Mouse (Mus musculus): Measurements from ENCODE around the gene Atp2a3. TPM values are rescaled to one million over a fixed set of nuclear protein-coding genes. Genes with fewer than 3 reads are reported as not detected.

Atp2a3 gene
- polyA plus RNA-seq, 1 experiment from 2014 or later: 16.2 TPM

DNA sequence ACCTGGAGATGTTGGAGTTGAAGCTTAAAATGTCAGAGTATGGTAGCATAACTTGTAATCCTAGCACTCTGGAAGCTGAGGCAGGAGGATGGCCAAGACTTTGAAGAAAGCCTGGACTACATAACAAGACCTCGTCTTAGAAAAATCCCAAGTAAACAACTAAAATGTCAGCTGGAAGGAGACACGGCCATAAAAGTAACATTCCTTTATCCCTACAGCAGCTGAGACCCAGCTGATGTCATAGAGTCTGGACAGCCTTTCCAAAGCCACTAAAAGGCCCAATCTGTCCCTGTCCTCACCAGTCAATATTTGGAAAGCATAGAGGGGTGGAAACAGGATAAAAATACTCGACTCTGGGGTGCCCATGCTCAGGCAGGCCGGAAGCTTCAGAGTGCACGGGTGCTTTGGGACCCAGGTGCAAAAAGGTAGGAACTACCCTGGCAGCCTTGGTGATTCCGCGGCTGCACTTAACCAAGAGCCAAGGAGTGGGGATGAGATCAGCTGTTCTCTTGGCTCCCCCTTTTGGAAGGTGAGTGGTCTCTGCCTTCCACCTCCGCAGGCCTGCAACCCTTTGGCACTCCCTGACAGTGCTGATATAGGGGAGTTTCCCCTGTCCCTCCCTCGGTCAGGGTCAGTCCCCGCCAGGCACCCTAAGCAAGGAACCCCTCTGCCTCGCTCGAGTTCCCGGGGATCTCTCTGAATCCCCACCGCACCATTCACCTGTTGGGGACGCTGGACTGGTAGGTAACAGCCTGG is 867 bp upstream of the Atp2a3 start:
- H3K9ac ChIP-seq: no peak overlapping the region
- H3K4me2 ChIP-seq: peak overlapping the region; percentile 81
- no peak overlapping the region for H3K27ac ChIP-seq
- 0 out of 2 replicates have a peak overlapping the region, but pooled peaks have one; percentile 45 for H3K4me3 ChIP-seq
- ATAC-seq (ENCODE audit: borderline replicate concordance, extremely low read depth, low FRiP score, low TSS enrichment): no peak
- 14% methylated on average over 15 of the region's 15 CpGs for WGBS
- peaks cover 20% of the 10 kb centered on the region for H3K27me3 ChIP-seq
- peaks cover 45% of the 10 kb centered on the region for H3K4me1 ChIP-seq
- H3K36me3 ChIP-seq: no peaks in the 10 kb centered on the region
- no peaks in the 10 kb centered on the region for H3K9me3 ChIP-seq

DNA sequence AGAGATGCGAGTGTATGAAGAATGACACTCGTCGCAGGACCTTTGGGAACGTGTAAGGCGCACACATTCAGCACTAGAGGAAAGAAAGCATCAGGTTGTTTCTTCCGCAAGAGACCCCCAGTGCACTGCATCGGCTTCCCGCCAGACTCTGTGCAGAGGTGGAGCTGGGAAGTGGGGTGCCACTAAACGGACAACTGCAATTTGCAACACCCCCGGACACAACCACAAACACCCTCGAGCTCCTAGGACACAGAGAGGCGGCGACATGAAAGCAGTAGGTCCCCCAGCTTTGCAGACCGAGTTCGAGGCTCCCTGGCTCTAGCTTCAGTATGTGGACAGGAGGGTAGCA is 272 bp upstream of the Atp2a3 start:
- Histone ChIP-seq H3K4me1 (peaks cover 50% of the 10 kb centered on the region), H3K27me3 (peaks cover 20% of the 10 kb centered on the region), H3K9ac (no peak overlapping the region), H3K36me3 (no peaks in the 10 kb centered on the region), H3K27ac (no peak overlapping the region), H3K4me2 (peak overlapping the region; percentile 81), H3K4me3 (peak overlapping the region; percentile 45), H3K9me3 (no peaks in the 10 kb centered on the region)
- ATAC-seq (ENCODE audit: borderline replicate concordance, extremely low read depth, low FRiP score, low TSS enrichment): no peak
- WGBS: 5% methylated on average over 15 of the region's 15 CpGs

DNA sequence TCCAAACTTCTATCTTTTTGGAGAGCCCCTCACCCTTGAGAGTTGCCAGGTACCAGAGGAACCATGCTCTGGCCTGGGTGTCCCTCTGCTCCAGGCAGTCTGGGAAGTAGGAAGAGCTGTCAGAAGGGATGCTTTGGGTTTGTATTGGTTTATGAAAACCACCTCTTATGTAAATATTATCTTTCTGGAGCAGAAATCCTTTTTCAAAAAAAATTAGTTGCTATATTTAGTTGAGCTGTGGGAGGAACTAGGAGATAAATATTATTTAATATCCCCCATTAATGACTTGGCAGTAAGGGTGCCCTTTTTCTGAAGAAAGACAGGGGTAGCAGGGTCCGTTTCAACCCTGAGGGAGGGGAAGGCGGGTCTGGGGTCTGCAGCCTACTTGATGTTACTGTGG is 1.4 kb downstream of the Atp2a3 start:
- H3K27me3 ChIP-seq: peaks cover 20% of the 10 kb centered on the region
- H3K27ac ChIP-seq: no peak overlapping the region
- peaks cover 52% of the 10 kb centered on the region for H3K4me1 ChIP-seq
- ATAC-seq (ENCODE audit: borderline replicate concordance, extremely low read depth, low FRiP score, low TSS enrichment): no peak
- H3K4me3 ChIP-seq: no peak overlapping the region
- H3K9ac ChIP-seq: no peak overlapping the region
- H3K4me2 ChIP-seq: no peak overlapping the region
- H3K36me3 ChIP-seq: no peaks in the 10 kb centered on the region
- WGBS: 62% methylated on average over 2 of the region's 2 CpGs
- H3K9me3 ChIP-seq: no peaks in the 10 kb centered on the region

DNA sequence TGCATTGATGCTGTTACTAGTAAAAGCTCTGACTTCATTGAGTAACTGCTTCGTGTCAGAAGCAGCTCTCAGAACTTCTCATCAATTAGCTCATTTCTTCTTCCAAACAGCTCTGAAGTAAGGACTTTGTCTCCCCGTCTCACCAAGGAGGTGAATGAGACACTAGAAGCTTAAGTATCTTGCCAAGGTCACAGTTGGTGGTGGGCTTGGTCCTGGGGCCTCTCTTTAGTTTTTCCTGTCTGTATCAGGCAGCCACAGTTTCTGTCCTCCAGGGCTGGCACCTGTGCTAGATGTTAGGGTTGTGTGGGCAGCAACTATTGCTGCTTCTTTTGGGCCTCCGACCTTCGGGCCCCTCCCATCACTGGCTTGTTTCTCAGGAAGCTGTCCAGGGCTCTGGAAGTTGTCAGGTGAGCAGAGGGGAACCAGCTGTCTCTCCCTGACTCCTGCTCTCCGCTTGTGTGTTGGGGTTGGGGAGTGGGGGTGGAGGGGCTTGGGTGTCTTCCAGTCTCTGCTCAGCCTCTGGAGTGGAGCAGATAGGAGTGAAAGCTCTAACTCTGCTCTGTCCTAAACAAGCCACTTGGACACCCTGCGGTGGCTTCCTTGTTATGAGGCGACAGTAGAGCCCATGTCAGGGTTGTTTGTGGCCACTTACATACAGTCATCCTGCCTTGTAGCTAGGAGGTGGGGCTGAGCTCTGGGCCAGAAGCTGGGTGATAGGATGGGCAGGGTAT is 2.3 kb downstream of the Atp2a3 start:
- Histone ChIP-seq H3K4me2 (no peak overlapping the region), H3K9me3 (no peaks in the 10 kb centered on the region), H3K9ac (no peak overlapping the region), H3K36me3 (no peaks in the 10 kb centered on the region), H3K27me3 (peaks cover 20% of the 10 kb centered on the region), H3K4me3 (no peak overlapping the region), H3K4me1 (peaks cover 52% of the 10 kb centered on the region), H3K27ac (no peak overlapping the region)
- no peak for ATAC-seq (ENCODE audit: borderline replicate concordance, extremely low read depth, low FRiP score, low TSS enrichment)
- WGBS: 41% methylated on average over 7 of the region's 7 CpGs

DNA sequence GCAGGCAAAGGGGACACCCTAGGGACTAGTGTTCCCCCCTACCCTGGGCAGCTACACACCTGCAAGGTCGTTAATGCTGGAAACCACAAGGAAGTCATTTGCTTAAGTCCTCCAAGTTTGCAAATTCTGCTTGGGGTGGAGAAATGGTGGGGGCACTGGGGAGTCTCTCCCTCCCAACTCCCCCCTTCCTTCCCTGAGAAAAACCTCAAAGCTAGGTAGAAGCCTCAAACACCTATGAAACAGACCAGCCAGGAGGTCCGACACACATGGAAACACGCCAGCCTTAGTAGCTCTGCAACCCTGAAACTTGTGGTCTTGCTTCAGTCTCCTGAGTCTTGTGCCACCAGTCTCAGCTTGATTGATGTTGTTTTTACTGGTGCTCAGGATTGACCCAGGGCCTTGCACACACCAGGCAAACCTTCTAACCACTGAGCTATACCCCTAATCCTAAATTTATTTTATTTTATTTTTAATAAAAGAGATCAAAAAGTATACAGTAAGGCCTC is 2.9 kb downstream of the Atp2a3 start:
- H3K27me3 ChIP-seq: peaks cover 20% of the 10 kb centered on the region
- no peak overlapping the region for H3K4me2 ChIP-seq
- H3K4me3 ChIP-seq: no peak overlapping the region
- H3K9me3 ChIP-seq: no peaks in the 10 kb centered on the region
- WGBS: 62% methylated on average over 3 of the region's 3 CpGs
- ATAC-seq (ENCODE audit: borderline replicate concordance, extremely low read depth, low FRiP score, low TSS enrichment): no peak
- H3K36me3 ChIP-seq: no peaks in the 10 kb centered on the region
- peaks cover 52% of the 10 kb centered on the region for H3K4me1 ChIP-seq
- H3K27ac ChIP-seq: no peak overlapping the region
- H3K9ac ChIP-seq: no peak overlapping the region

DNA sequence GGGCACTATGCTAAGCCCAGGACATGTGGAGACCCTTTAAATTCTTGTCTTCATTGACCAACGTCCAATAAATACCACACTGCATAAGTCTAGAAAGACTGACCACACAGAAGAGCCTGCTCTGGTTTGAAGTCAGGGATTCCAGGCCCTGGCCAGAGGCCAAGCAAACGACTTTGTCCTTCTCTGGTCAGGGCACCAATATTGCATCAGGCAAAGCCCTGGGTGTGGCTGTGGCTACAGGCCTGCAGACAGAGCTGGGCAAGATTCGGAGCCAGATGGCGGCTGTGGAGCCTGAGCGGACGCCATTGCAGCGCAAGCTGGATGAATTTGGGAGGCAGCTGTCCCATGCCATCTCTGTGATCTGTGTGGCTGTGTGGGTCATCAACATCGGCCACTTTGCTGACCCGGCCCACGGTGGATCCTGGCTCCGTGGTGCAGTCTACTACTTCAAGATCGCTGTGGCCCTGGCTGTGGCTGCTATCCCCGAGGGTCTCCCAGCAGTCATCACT is 14.1 kb downstream of the Atp2a3 start:
- Histone ChIP-seq H3K27ac (no peak overlapping the region), H3K4me1 (no peaks in the 10 kb centered on the region), H3K4me3 (no peak overlapping the region), H3K9me3 (no peaks in the 10 kb centered on the region), H3K4me2 (no peak overlapping the region), H3K36me3 (no peaks in the 10 kb centered on the region), H3K27me3 (no peaks in the 10 kb centered on the region), H3K9ac (no peak overlapping the region)
- no peak for ATAC-seq (ENCODE audit: borderline replicate concordance, extremely low read depth, low FRiP score, low TSS enrichment)
- 77% methylated on average over 13 of the region's 13 CpGs for WGBS

DNA sequence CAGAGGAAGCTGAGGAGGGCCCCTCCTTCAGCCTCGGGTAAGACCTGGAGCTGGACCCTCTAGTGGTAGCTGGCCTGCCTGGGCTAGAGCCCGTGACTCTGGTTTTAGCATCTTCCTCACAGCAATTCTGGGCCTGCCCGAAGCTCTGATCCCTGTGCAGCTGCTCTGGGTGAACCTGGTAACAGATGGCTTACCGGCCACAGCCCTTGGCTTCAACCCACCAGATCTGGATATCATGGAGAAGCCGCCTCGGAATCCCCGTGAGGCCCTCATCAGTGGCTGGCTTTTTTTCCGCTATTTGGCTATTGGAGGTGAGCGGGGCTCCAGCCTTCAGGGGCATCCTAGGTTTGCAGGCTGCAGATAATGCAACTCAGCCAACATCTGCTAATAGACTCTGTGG is 21.5 kb downstream of the Atp2a3 start:
- H3K27ac ChIP-seq: no peak overlapping the region
- no peaks in the 10 kb centered on the region for H3K27me3 ChIP-seq
- H3K4me1 ChIP-seq: no peaks in the 10 kb centered on the region
- H3K4me2 ChIP-seq: no peak overlapping the region
- H3K9ac ChIP-seq: no peak overlapping the region
- ATAC-seq (ENCODE audit: borderline replicate concordance, extremely low read depth, low FRiP score, low TSS enrichment): no peak
- WGBS: 84% methylated on average over 9 of the region's 9 CpGs
- H3K4me3 ChIP-seq: no peak overlapping the region
- no peaks in the 10 kb centered on the region for H3K9me3 ChIP-seq
- no peaks in the 10 kb centered on the region for H3K36me3 ChIP-seq

DNA sequence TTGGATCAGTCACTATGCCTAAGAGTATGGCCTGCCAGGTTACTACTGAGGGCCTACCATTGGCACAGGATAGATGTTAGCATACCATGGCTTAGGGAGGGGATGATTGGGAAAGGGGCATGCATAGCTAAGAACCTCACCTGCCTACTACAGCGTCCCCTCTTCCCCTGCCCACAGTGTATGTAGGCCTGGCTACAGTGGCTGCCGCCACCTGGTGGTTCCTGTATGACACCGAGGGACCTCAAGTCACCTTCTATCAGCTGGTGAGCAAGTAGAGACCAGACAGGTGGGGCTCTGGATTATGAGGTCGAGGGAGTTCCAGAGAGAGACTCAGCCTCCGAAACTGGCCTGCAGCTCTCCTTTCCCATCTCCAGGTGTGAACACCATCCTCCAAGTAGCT is 22.3 kb downstream of the Atp2a3 start:
- Histone ChIP-seq H3K9ac (no peak overlapping the region), H3K4me1 (no peaks in the 10 kb centered on the region), H3K27ac (no peak overlapping the region), H3K36me3 (no peaks in the 10 kb centered on the region), H3K4me2 (no peak overlapping the region), H3K27me3 (no peaks in the 10 kb centered on the region), H3K4me3 (no peak overlapping the region), H3K9me3 (no peaks in the 10 kb centered on the region)
- 41% methylated on average over 5 of the region's 5 CpGs for whole genome bisulfite sequencing
- no peak for ATAC-seq (ENCODE audit: borderline replicate concordance, extremely low read depth, low FRiP score, low TSS enrichment)

DNA sequence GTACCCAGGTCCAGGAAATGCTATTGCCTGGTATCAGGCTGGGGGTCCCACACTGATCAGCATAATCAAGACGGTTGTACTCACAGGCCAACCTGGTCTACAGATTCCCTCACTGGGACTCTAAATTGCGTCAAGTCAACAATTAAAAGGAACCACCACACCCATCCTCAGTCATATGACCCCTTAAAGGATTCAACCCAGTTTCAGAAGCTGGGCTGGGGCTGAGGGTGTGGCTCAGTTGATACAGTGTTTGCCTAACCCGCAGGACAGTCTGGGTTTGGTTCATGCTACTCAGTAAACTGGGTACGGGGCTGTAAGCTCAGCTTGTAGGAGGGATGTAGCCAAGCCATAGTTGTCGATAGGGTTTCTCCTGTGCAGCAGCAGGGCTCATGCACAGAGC is 25.8 kb downstream of the Atp2a3 start:
- Histone ChIP-seq H3K27ac (no peak overlapping the region), H3K27me3 (no peaks in the 10 kb centered on the region), H3K4me1 (peaks cover 24% of the 10 kb centered on the region), H3K9me3 (no peaks in the 10 kb centered on the region), H3K4me2 (no peak overlapping the region), H3K4me3 (no peak overlapping the region), H3K9ac (no peak overlapping the region), H3K36me3 (no peaks in the 10 kb centered on the region)
- no peak for ATAC-seq (ENCODE audit: borderline replicate concordance, extremely low read depth, low FRiP score, low TSS enrichment)
- 75% methylated on average over 5 of the region's 5 CpGs for WGBS

DNA sequence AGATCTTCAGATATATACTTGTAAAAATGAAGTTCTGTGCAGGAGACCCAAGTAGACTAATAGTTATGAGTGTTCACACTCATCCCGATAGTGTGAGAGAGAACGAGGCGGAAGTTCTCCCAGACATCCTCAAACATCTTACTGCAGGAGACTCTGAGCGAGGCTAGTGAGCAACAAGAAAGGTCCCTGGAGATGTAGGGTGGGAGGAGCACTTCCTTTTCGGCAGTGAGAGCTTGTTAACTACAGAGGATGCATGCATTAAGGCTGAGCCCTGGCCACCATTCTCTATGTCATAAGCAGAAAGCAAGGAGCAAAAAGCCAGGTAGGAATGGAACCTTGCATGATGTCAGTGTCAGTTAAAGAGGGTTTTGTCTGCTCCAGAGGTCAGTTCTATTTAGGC is 26.3 kb downstream of the Atp2a3 start:
- Histone ChIP-seq H3K9me3 (no peaks in the 10 kb centered on the region), H3K4me1 (peaks cover 29% of the 10 kb centered on the region), H3K27ac (no peak overlapping the region), H3K4me2 (no peak overlapping the region), H3K36me3 (no peaks in the 10 kb centered on the region), H3K9ac (no peak overlapping the region), H3K27me3 (no peaks in the 10 kb centered on the region), H3K4me3 (no peak overlapping the region)
- ATAC-seq (ENCODE audit: borderline replicate concordance, extremely low read depth, low FRiP score, low TSS enrichment): no peak
- WGBS: 51% methylated on average over 5 of the region's 5 CpGs

DNA sequence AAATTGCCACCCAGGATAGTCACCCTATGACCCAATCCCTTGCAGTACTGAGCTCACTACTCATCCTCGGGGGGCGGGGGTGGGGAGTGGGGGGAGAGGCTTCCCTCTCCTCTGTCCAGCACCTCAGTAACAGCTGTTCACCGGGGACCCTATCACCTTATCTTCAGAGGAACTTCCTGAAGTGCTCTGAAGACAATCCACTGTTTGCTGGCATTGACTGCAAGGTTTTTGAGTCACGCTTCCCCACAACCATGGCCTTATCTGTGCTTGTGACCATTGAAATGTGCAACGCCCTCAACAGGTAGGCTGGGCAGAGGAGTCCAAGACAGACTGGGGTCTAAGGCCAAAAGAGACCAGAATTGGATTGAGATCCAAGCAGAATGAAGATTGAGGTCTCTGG is 26.8 kb downstream of the Atp2a3 start:
- Histone ChIP-seq H3K36me3 (no peaks in the 10 kb centered on the region), H3K4me2 (no peak overlapping the region), H3K4me1 (peaks cover 34% of the 10 kb centered on the region), H3K4me3 (no peak overlapping the region), H3K9ac (no peak overlapping the region), H3K27me3 (no peaks in the 10 kb centered on the region), H3K27ac (no peak overlapping the region), H3K9me3 (no peaks in the 10 kb centered on the region)
- ATAC-seq (ENCODE audit: borderline replicate concordance, extremely low read depth, low FRiP score, low TSS enrichment): no peak
- 52% methylated on average over 5 of the region's 5 CpGs for WGBS

DNA sequence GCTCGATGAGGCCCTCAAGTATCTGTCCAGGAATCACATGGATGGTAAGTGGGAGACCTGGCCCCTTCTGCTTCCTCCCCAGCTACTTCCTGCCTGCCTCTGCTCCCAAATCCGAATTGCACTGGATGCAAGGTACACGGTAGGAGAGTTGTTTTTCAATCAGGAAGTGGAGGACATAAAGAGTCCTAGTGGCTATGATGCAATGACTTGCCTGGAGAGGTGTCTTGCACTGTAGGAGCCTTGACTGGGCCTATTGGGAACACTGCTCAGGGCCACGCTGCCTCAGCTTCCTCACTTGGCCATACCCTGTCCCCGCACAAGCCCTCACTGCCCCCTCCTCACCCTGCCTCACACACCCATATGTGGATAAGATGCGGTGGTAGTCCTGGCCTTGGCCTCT is 28.1 kb downstream of the Atp2a3 start:
- no peak overlapping the region for H3K4me2 ChIP-seq
- H3K27ac ChIP-seq: peak overlapping the region; percentile 50
- H3K4me3 ChIP-seq: no peak overlapping the region
- WGBS: 73% methylated on average over 6 of the region's 6 CpGs
- ATAC-seq (ENCODE audit: borderline replicate concordance, extremely low read depth, low FRiP score, low TSS enrichment): no peak
- peaks cover 36% of the 10 kb centered on the region for H3K4me1 ChIP-seq
- H3K27me3 ChIP-seq: no peaks in the 10 kb centered on the region
- H3K36me3 ChIP-seq: no peaks in the 10 kb centered on the region
- no peak overlapping the region for H3K9ac ChIP-seq
- no peaks in the 10 kb centered on the region for H3K9me3 ChIP-seq

Measured in lung, embryonic 15.5 days (tissue).